Mouse (Mus musculus) embryonic facial prominence, embryonic 10.5 days (tissue): ENCODE measurements around the gene Panx2. TPM values are rescaled to one million over a fixed set of nuclear protein-coding genes. Genes with fewer than 3 reads are reported as not detected.
A peak's percentile ranks its signal among the peaks of the same experiment; 100 is the strongest.

Experiments
- DNase-seq: peaks from one replicate; pipeline ENCODE4 v3.0.0-alpha.2; 2017; ENCODE audit warnings: low spot score
- H3K27ac ChIP-seq: fragments of 300-500 bp; sonication (generic); replicated peaks from 2 replicates; pipeline ENCODE4 v1.5.1; 2016; ENCODE audit warnings: mild to moderate bottlenecking
- H3K27me3 ChIP-seq: fragments of 300-500 bp; sonication (generic); replicated peaks from 2 replicates; pipeline ENCODE4 v1.6.1; 2016; ENCODE audit warnings: low read depth, mild to moderate bottlenecking; ENCODE audit not compliant: poor library complexity, severe bottlenecking
- H3K36me3 ChIP-seq: fragments of 300-500 bp; sonication (generic); replicated peaks from 2 replicates; pipeline ENCODE4 v1.6.1; 2016; ENCODE audit warnings: mild to moderate bottlenecking, moderate library complexity
- H3K4me1 ChIP-seq: fragments of 300-500 bp; sonication (generic); 2 replicates; pipeline ENCODE4 v1.6.1; 2016
- H3K4me3 ChIP-seq: fragments of 300-500 bp; sonication (generic); 2 replicates; pipeline ENCODE4 v1.5.1; 2016; ENCODE audit warnings: mild to moderate bottlenecking, moderate library complexity
- H3K9me3 ChIP-seq: fragments of 300-500 bp; sonication (generic); 2 replicates; pipeline ENCODE4 v1.6.1; 2016; ENCODE audit warnings: mild to moderate bottlenecking
- WGBS: fragments of 180-500 bp; shearing (Covaris S2); methylation state at CpG from one replicate; pipeline ENCODE4 v1.1.7; 2016; 5-methylcytosine and 5-hydroxymethylcytosine counted together
- polyA plus RNA-seq: library from polyadenylated mRNA; unstranded; fragments of >200 nt; fragmentation: Nextera tagmentation; extraction: Ambion mirVana; gene quantifications from 2 replicates; pipeline ENCODE4 v1.2.1, GENCODE M21; 2016

The Panx2 gene
- polyA plus RNA-seq, 1 experiment from 2014 or later, result 0.21 TPM

GRCm38 (mm10) chr15:89063001-89063400 lies 3.5 kb downstream of the Panx2 start:
- no peak overlapping the region for H3K27ac ChIP-seq
- no peaks in the 10 kb centered on the region for H3K9me3 ChIP-seq
- H3K4me3 ChIP-seq, result no peak overlapping the region
- DNase-seq, result no peak
- H3K36me3 ChIP-seq, result no peaks in the 10 kb centered on the region
- 85% methylated on average over 7 of the region's 7 CpGs for WGBS
- peaks cover 99% of the 10 kb centered on the region for H3K27me3 ChIP-seq
- H3K4me1 ChIP-seq, result peaks cover 21% of the 10 kb centered on the region

- H3K4me3 ChIP-seq, result no peak overlapping the region
- peaks cover 21% of the 10 kb centered on the region for H3K4me1 ChIP-seq
- no peaks in the 10 kb centered on the region for H3K36me3 ChIP-seq
- H3K27me3 ChIP-seq, result peaks cover 99% of the 10 kb centered on the region
- DNase-seq, result no peak
- no peaks in the 10 kb centered on the region for H3K9me3 ChIP-seq
- H3K27ac ChIP-seq, result no peak overlapping the region
- 82% methylated on average over 6 of the region's 6 CpGs for whole genome bisulfite sequencing
These were observed 4.0 kb downstream of the Panx2 start for GRCm38 (mm10) chr15:89063536-89063935.

GRCm38 (mm10) chr15:89064891-89065290 lies 5.4 kb downstream of the Panx2 start:
- DNase-seq, result no peak
- no peak overlapping the region for H3K4me3 ChIP-seq
- H3K4me1 ChIP-seq, result peaks cover 19% of the 10 kb centered on the region
- H3K27me3 ChIP-seq, result peaks cover 99% of the 10 kb centered on the region
- H3K9me3 ChIP-seq, result no peaks in the 10 kb centered on the region
- no peaks in the 10 kb centered on the region for H3K36me3 ChIP-seq
- WGBS, result 88% methylated on average over 5 of the region's 5 CpGs
- H3K27ac ChIP-seq, result no peak overlapping the region

- Histone ChIP-seq H3K9me3 (no peaks in the 10 kb centered on the region), H3K4me1 (peaks cover 11% of the 10 kb centered on the region), H3K27ac (no peak overlapping the region), H3K4me3 (peak overlapping the region; percentile 37), H3K27me3 (peaks cover 86% of the 10 kb centered on the region), H3K36me3 (no peaks in the 10 kb centered on the region)
- DNase-seq, result no peak
- WGBS, result 32% methylated on average over 35 of the region's 35 CpGs
These were observed 8.1 kb downstream of the Panx2 start for GRCm38 (mm10) chr15:89067609-89068008.

GRCm38 (mm10) chr15:89068226-89068625 lies 8.7 kb downstream of the Panx2 start:
- H3K27me3 ChIP-seq, result peaks cover 80% of the 10 kb centered on the region
- H3K4me1 ChIP-seq, result peaks cover 11% of the 10 kb centered on the region
- 44% methylated on average over 26 of the region's 26 CpGs for WGBS
- no peaks in the 10 kb centered on the region for H3K9me3 ChIP-seq
- peak overlapping the region; percentile 37 for H3K4me3 ChIP-seq
- no peak overlapping the region for H3K27ac ChIP-seq
- no peak for DNase-seq
- no peaks in the 10 kb centered on the region for H3K36me3 ChIP-seq

- no peaks in the 10 kb centered on the region for H3K36me3 ChIP-seq
- H3K27ac ChIP-seq, result no peak overlapping the region
- H3K9me3 ChIP-seq, result no peaks in the 10 kb centered on the region
- H3K4me1 ChIP-seq, result peaks cover 14% of the 10 kb centered on the region
- no peak for DNase-seq
- H3K27me3 ChIP-seq, result peaks cover 68% of the 10 kb centered on the region
- WGBS, result 80% methylated on average over 19 of the region's 19 CpGs
- H3K4me3 ChIP-seq, result no peak overlapping the region
These were observed 9.9 kb downstream of the Panx2 start for GRCm38 (mm10) chr15:89069336-89069840.

- H3K4me3 ChIP-seq, result no peak overlapping the region
- DNase-seq, result no peak
- H3K4me1 ChIP-seq, result peaks cover 26% of the 10 kb centered on the region
- WGBS, result 76% methylated on average over 24 of the region's 24 CpGs
- peaks cover 57% of the 10 kb centered on the region for H3K27me3 ChIP-seq
- H3K36me3 ChIP-seq, result no peaks in the 10 kb centered on the region
- H3K27ac ChIP-seq, result no peak overlapping the region
- H3K9me3 ChIP-seq, result no peaks in the 10 kb centered on the region
These were observed 11.1 kb downstream of the Panx2 start for GRCm38 (mm10) chr15:89070606-89071005.

GRCm38 (mm10) chr15:89073993-89074603 lies 14.6 kb downstream of the Panx2 start:
- Histone ChIP-seq H3K27me3 (peaks cover 22% of the 10 kb centered on the region), H3K36me3 (no peaks in the 10 kb centered on the region), H3K9me3 (no peaks in the 10 kb centered on the region), H3K4me3 (peak overlapping the region; percentile 87; the same call in 1 of the 2 replicates), H3K27ac (peak overlapping the region; percentile 92; the same call in 1 of the 2 replicates), H3K4me1 (peaks cover 48% of the 10 kb centered on the region)
- 86% methylated on average over 10 of the region's 10 CpGs for WGBS
- DNase-seq, result no peak

- H3K9me3 ChIP-seq, result no peaks in the 10 kb centered on the region
- peak; percentile 17 for DNase-seq
- H3K4me3 ChIP-seq, result peak within 1 kb of the TSS; percentile 87
- peak within 1 kb of the TSS; percentile 92 for H3K27ac ChIP-seq
- H3K27me3 ChIP-seq, result peaks cover 15% of the 10 kb centered on the region
- H3K36me3 ChIP-seq, result peaks cover 4% of the 10 kb centered on the region
- H3K4me1 ChIP-seq, result peaks cover 45% of the 10 kb centered on the region
- 21% methylated on average over 11 of the region's 11 CpGs for WGBS
These were observed 15.3 kb downstream of the Panx2 start, which contains the start of gene Trabd for GRCm38 (mm10) chr15:89074613-89075477. TSS of gene Trabd (plus strand) at chr15:89075124.

- Histone ChIP-seq H3K27me3 (peaks cover 7% of the 10 kb centered on the region), H3K4me1 (peaks cover 45% of the 10 kb centered on the region), H3K9me3 (no peaks in the 10 kb centered on the region), H3K36me3 (peaks cover 10% of the 10 kb centered on the region), H3K4me3 (peak overlapping the region; percentile 87), H3K27ac (peak overlapping the region; percentile 92)
- peak; percentile 95 for DNase-seq
- WGBS, result under 1% methylated on average over 59 of the region's 59 CpGs
These were observed 16.1 kb downstream of the Panx2 start for GRCm38 (mm10) chr15:89075478-89076147.

GRCm38 (mm10) chr15:89076156-89076731 lies 16.7 kb downstream of the Panx2 start:
- H3K9me3 ChIP-seq, result no peaks in the 10 kb centered on the region
- H3K4me1 ChIP-seq, result peaks cover 45% of the 10 kb centered on the region
- no peak for DNase-seq
- under 1% methylated on average over 39 of the region's 39 CpGs for WGBS
- peak overlapping the region; percentile 87 for H3K4me3 ChIP-seq
- H3K27ac ChIP-seq, result peak overlapping the region; percentile 92
- H3K27me3 ChIP-seq, result peaks cover under 1% of the 10 kb centered on the region; the same call in 1 of the 2 replicates
- H3K36me3 ChIP-seq, result peaks cover 17% of the 10 kb centered on the region
